Mouse (Mus musculus) A20 (cell line): ENCODE measurements around the gene Homer1.

Source experiments
- DNase-seq: peaks from one replicate; pipeline ENCODE4 v3.0.0-alpha.2; 2011; ENCODE audit warnings: low read depth, low spot score

Gene Homer1

DNA sequence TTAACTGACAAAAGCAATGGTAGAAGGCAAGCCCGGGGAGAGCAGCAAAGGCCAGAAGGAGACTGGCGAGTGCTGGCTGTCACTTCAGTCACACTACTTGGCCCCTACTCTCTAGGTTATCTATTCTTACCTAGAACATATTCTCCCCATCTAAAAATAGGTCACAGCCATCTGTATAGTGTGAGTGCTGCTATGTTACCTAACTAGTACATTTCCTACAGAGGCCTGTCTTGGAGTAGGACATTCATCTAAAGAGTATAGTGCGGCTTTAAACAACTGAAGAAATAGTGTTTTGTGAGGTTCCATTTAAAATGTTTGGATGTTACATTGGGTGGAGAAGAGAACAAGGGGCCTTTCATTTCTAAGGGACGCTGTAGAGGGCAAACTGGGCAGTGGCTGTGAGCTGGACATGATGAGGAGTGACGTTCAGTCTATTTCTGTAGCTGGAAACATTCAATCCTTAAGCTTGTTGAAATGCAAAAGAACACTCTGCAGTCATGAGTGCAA lies 100.3 kb downstream of the Homer1 start:
- no peak for DNase-seq

DNA sequence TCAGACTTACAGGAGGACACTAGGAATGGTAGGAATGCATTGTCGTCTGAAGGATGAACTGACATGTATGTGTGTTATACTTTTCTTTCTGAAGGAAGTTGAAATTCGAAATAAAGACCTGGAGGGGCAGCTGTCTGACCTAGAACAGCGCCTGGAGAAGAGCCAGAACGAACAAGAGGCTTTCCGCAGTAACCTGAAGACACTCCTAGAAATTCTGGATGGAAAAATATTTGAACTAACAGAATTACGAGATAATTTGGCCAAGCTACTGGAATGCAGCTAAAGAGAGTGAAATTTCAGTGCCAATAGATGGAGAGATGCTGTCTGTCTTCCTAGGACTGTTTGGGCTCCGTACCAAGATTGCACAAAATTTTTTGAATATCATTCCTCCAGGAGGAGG lies 102.5 kb downstream of the Homer1 start:
- DNase-seq: no peak

DNA sequence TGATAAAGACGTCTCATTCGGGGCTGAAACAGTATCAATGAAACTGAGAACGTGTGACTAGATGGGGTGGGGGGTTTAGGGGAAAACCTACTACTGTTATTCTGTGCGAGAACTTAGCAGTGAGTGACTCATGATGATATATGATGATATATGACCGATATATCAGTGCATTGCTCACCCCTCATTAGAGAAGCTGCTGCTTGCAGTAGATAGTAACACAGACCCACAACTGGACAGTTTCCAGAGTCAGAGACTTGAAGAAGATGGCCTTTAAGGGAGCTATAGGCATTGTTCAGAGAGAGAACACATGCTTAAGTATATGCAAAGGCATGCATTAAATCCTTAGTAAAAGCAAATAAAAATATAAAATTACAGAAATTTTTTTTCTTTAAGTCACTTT lies 107.4 kb downstream of the Homer1 start:
- no peak for DNase-seq

DNA sequence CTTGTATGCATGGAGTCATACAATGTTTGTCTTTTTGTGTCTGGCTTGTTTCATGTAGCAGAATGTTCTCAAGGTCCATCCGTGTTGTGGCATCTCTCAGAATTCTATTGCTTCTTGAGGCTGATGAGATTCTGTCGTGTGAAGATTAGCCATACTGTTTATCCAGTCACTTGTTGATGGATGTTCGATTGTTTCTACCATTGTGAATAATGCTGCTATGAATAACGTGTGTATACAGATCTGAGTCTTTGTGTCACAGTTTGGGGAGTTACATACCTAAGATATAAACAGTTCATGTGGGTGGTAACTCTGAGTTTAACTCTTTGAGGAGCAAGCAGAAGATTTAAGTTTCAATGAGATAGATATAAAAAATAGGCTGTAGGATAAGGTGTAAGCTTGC lies 110.9 kb downstream of the Homer1 start:
- no peak for DNase-seq

DNA sequence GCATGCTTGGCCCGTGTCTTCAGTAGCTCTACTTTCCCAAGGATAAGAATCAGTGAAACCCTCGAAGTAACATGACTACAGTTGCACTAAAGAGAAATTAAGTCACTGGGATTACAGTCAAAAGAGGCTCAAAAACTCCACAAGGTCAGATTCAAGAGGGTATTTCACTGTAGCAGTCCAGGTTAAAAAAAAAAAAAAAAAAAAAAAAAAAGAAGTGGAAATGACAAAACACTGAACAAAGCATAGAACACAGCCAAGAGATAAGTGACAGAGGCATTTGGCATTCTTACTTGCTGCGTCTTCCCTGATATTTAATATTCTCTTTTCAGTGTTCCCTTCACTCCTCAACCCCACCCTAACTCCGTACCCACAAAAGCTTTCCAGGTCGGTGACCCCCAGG lies 115.6 kb downstream of the Homer1 start:
- no peak for DNase-seq

DNA sequence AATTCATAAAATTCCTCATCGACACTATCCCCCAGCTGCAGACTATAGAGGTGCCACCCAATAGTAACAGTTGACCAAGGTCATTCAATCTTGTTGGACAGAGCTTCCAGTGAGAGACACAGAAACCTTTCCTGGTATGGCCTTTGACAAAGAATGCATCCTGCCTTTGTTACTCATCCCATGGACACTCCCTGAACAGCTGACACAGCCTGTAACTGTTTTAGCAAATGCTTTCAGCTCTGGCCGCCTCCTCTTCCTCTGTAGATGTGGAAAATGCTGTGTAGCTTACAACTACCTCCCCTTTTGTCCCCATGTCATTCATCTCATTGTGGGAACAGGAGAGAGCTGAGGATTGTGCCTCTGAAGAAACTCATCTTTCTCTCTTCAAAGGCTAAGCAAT lies 118.9 kb downstream of the Homer1 start:
- no peak for DNase-seq

DNA sequence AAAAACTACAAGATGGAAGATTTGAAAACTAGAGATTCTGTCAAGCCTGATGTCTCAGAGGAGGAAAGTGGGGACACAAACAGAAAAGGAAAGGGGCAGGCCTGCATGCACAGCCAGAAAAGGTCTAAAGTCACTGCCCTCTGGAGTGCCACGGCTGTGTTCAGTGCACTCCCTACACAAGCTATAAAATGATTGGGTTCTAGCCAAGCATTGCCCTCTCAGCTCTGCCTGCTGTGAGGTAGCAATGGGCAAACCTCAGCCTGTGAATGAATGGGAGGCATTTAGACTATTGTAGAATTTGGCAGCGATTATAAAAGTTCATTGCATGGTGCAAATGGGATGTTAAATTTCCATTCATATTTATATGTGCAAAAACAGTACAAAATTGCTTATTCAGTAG lies 120.3 kb downstream of the Homer1 start:
- no peak for DNase-seq

DNA sequence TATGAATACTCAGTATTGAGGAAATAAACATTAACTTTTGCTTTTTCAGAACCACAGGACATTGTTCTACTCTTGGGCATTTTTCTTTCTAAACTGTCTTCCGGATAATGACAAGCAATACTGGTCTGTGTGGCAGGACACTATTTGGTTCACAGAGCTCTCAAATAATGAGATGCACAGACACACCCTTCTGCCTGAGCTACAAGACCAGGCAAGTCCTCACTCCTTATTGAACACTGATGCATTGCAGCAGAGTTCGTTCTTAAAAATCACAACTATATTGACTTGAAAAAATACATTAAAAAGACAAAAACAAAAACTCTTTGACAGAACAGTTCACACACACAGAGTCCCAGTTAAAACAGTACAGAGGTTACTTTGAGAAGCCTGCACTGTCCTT lies 123.8 kb downstream of the Homer1 start:
- no peak for DNase-seq

DNA sequence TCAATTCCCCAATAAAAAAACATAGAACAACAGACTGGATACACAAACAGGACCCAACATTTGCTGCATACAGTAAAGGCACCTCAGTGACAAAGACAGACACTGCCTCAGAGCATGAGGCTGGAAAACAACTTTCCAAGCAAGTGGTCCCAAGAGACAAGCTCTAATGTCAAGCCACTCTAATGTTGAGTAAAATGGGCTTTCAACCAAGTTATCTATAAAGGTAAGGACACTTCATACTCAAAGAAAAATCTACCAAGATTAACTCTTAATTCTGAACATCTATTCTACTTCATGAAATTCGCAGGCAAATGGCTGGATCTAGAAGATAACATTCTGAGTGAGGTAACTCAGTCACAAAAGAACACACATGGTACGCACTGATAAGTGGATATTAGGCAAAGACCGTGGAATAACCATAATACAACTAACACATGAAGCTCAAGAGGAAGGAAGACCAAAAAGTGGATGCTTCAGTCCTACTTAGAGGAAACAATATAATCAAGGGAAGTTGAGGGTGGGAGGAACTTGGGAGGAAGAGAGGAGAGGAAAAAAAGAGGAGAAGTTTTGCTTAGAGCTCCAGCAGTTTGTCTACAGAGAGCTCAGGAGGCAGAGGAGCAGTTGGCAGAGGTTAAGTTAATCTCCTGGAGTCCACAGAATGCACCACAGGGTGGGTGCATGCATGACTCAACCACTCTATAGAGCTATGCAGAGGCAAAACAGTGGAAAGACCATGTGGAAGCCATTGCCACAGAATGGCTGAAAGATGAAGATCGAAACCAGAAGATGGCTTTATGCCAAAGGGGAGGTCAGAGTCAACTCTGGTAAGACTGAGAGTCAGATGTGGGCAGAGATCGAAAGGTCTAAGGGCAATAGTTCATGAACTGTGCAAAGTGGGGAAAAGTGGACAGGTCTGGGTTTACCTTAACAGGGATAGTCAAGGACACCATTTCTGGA lies 128.8 kb downstream of the Homer1 start:
- DNase-seq: no peak

DNA sequence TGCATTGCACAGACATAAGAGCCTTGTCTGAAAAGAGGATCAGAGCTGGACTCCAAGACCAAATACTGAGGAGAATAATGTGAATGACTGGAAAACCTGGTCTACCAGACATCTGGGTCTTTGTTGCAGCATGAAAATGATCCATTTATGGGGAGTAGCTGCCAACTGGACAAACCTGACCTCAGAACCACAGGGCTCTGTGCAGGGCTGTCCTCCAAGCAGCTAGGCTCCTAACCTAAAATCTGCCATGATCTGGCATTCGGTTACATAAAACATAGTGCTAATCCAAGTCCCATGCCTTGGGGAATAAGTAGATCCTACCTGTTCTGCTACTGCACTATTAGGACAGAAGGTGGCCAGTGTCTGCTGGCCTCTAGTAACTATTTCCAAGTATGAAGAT lies 129.8 kb downstream of the Homer1 start:
- no peak for DNase-seq

DNA sequence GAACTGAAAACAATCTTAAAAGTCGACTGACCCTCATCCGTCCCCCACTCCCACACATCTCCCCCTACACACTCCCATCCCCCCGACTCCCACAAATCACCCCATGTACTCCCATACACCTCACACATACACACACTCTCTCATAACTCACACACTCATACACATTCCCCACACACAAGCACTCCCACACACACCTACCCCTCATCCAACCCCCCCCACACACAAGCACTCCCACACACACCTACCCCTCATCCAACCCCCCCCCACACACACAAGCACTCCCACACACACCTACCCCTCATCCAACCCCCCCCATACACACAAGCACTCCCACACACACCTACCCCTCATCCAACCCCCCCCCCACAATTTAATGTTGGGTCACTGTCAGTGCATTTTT lies 140.7 kb downstream of the Homer1 start:
- no peak for DNase-seq

DNA sequence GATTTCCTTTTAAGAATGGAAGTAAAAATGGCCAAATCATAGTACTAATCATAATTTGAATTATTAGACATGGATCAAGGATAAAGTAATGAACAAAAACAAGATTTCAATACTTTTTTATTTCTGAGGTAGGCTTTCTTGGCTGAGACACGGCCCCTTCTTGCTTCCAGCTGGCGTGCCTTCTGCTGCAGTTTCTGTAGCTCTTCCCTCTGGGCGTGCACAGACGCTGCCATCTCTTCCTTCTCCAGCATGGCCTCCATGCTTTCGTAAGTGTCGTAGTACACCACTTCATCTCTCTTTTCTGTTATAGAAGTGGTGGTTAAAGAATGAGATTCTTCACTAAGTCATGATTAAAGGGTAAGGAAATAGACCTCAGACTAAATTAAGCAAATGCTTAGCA lies 153.8 kb downstream of the Homer1 start:
- no peak for DNase-seq
